Mouse (Mus musculus) urinary bladder, postnatal 25 days (tissue): ENCODE results near the gene Gsx1.

ENCODE experiments used
- DNase-seq: peaks from one replicate; pipeline ENCODE4 v3.0.0; 2022; ENCODE audit warnings: low spot score

The Gsx1 gene

GRCm38 (mm10) chr5:147188571-147188975 lies at the start of gene Gsx1:
TSS of gene Gsx1 (plus strand) at chr5:147188696.
- peak; percentile 57 for DNase-seq

GRCm38 (mm10) chr5:147147340-147147739 lies 41.2 kb upstream of the Gsx1 start:
- no peak for DNase-seq

GRCm38 (mm10) chr5:147154806-147155371 lies 33.6 kb upstream of the Gsx1 start:
- DNase-seq, result no peak

- no peak for DNase-seq
Measured at GRCm38 (mm10) chr5:147155449-147156133, 32.9 kb upstream of the Gsx1 start.

DNA sequence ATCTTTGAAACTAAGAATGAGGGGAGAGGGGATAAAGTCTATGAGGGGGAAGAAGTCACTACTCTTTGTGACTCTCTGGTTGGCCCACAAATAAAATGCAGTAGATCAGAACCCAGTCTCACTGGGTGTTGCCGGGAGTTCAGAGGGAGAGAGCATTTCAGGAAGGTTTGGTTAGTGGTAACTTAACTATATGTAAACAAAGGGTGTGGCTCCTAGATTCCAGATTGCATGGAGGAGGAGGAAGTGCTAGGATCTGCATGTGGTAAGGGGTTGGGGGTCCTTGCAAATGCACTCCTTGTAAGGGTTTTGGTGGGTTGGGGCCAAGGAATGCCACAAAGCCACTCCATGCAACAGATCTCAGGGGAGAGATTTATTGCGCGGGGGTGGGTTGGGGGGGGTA lies 32.1 kb upstream of the Gsx1 start:
- DNase-seq, result no peak

GRCm38 (mm10) chr5:147157441-147157840 lies 31.1 kb upstream of the Gsx1 start:
- DNase-seq, result no peak

- DNase-seq, result no peak
Measured at GRCm38 (mm10) chr5:147159320-147159719, 29.2 kb upstream of the Gsx1 start.

GRCm38 (mm10) chr5:147159792-147160191 lies 28.7 kb upstream of the Gsx1 start:
- no peak for DNase-seq

DNA sequence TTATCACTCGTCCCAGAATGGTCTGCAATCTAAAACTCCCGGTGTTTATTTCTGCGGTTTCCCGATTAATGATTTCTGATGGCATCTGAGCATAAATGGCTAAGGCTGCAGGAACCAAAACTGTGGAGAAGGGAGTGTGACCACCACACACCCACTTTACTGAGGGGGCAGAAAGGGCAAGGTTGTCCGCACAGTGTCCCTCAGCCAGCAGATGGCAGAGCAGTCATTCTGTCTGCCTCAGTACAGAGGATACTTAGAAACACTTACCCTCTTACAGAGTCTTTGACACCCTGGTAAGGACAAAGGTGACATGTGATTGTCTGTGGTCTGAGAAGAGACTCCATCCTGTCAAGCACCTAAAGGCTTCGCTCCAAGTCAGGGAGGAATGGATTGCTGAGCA lies 23.4 kb upstream of the Gsx1 start:
- DNase-seq, result no peak

- DNase-seq, result no peak
Measured at GRCm38 (mm10) chr5:147170088-147170487, 18.4 kb upstream of the Gsx1 start.

- no peak for DNase-seq
Measured at GRCm38 (mm10) chr5:147174046-147174445, 14.4 kb upstream of the Gsx1 start.

DNA sequence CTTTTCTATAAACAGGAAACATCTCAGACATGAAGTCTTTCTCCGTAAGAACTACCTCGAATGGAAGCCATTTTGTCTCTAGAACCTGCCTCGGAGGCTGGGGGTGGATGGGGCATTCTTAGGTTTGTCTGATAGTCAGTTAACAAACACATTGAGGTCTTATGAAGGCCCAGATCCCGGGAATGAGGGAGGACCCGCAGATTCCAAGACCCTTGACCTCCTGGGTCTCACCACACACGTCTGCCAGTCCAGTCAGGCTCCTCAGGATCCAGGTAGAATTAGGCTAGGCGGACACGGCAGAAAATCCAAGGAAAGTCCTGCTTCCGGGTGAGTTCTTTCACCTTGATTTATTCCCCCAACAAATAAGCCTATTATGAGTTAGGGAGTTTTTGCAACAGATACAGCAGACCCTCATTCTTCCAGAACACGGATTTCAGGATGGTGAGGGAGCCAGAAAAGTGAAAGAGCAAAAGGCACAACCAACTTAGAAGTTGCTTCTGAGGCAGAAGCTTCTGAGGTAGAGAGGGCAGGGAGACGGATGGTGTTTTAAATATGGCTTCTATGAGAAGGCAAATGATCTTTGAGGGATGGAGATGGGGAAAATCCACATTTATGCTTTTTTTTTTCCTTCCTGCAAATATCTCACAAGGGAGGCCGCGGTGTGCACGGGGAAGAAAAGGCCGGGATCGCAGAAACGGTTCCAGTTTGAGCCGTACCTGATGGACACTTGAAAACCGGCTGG lies 3.2 kb upstream of the Gsx1 start:
- DNase-seq, result no peak

DNA sequence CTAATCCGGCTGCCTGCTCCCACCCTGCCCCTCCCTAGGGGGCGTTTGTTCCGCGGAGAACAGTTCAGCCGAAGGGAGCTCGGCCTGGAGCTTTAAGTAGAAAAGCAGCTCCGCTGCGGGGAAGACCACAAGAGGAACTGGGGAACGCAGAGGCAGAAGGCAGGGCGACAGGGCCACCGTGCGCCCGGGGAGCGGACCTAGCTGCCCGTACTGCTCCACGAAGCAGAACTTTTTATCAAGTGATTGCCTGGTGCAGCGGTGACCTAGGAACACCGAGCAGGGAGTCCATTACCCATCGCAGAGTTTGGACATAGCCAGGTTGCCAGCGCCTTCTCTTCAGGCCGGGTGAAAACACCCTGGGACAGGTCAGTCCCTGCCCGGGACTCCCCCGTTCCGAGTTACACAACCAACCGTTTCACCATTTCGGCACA lies 2.5 kb upstream of the Gsx1 start:
- no peak for DNase-seq

GRCm38 (mm10) chr5:147186781-147187551 lies 1.5 kb upstream of the Gsx1 start:
- DNase-seq, result no peak

DNA sequence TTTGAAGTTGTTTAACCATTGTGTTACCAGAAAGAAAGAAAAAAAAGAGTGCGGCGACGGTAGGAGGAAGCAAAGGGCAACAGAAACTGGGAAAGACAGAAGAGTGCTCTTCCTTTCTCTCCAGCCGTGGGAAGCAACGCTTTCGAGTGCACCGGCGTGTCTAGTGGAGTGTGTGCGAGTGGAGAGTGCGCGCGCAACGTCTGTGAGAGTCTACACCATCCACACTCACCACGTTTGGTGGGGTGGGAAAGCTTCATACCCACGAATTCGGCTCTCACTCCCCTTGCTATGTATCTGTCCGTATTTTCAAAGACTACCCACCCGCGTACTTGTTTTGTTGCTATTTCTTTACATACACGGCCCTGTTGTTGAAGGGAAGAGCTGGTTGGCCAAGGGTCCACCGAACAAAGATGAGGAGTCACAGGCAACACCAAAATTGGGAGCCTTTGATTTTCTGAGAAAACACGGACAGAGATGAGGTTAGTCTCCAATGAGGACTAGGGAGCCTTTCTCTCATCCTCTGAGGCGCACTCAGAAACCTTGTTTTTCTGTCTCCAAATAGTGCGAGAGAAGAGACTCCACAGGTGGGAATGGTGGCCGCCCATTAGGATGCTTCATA lies 835 bp upstream of the Gsx1 start:
- DNase-seq, result no peak

- no peak for DNase-seq
Measured at GRCm38 (mm10) chr5:147189156-147189555, 660 bp downstream of the Gsx1 start.

- DNase-seq, result no peak
Measured at GRCm38 (mm10) chr5:147189836-147190602, 1.5 kb downstream of the Gsx1 start.

DNA sequence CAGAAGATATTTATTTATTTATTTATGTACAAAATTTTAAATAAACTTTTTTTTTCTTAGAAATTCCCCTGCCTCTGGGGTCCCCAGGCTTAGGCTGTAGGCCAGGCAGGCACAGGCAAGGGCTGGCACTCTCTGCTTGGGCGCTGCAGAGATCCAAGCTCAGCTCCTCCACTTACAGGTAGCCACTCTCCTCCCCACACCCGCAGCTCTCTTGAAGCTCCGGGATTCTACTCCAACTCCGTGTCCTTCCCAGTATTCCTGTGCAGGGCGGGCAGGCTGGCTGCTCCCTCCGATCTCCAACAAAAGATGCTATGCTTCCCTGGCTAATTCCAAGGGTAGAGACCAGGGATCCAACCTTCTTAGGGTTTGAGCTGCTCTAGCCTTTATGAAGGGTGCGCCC lies 2.4 kb downstream of the Gsx1 start:
- no peak for DNase-seq

DNA sequence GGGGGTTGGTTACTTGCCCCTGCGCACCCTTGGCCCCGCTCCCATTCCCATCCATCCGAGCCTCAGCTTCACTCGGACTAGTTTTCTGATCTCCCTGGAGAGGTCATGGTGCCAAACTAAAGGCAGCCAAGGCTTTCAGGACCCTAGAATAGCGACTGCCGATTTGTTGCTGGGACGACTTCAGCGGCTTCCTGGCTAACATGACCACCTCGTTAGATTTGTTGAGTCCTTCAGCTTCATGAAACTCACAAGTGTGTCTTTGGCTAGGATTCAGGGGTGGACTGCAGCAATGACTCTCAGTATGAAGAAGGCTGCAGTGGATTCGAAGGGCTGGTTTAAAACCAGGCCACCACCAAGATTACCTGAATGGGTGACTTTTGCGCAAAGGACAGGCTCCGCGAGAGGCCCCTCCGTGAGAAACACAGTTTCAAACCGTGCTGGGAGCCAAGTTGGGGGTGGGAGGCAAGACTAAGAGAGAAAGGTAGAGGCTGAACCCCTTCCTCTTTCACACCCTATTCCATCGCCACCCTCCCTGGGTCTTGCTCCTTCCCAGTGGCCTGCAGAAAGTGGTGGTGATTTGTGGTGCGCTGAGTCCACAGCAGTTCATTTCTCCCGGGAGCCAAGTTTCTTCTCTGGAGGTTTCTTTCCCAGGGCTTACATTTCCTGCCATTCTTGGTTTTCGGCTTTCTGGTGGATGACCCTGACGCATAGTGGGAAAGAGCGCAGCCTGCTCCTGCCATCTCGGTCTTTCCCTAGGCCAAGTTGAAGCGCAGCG lies 3.5 kb downstream of the Gsx1 start:
- DNase-seq, result no peak

- no peak for DNase-seq
Measured at GRCm38 (mm10) chr5:147192576-147192960, 4.1 kb downstream of the Gsx1 start.

GRCm38 (mm10) chr5:147204905-147205304 lies 16.4 kb downstream of the Gsx1 start:
- no peak for DNase-seq
